Mouse (Mus musculus) stomach, postnatal 0 days (tissue): ENCODE results near the gene Pde1c.

ENCODE experiments used
- CTCF ChIP-seq: IDR thresholded peaks from 2 replicates; pipeline ENCODE4 v1.5.1; 2016; ENCODE audit warnings: antibody characterized with exemption, low read depth, mild to moderate bottlenecking, moderate library complexity
- EP300 ChIP-seq: optimal IDR thresholded peaks from 2 replicates; pipeline ENCODE3; 2016; ENCODE audit warnings: antibody characterized with exemption

GRCm38 (mm10) chr6:56425846-56426245 is 143.1 kb downstream of the Pde1c start:
- TF ChIP-seq CTCF, result no peak
- no peak for TF ChIP-seq EP300
